Mouse (Mus musculus): Measurements from ENCODE around the gene Sacm1l. TPM values are rescaled to one million over a fixed set of nuclear protein-coding genes. Genes with fewer than 3 reads are reported as not detected.

Sacm1l gene
- total and polyA plus RNA-seq, 2 experiments from 2014 or later = 33.1 to 45.1 TPM

DNA sequence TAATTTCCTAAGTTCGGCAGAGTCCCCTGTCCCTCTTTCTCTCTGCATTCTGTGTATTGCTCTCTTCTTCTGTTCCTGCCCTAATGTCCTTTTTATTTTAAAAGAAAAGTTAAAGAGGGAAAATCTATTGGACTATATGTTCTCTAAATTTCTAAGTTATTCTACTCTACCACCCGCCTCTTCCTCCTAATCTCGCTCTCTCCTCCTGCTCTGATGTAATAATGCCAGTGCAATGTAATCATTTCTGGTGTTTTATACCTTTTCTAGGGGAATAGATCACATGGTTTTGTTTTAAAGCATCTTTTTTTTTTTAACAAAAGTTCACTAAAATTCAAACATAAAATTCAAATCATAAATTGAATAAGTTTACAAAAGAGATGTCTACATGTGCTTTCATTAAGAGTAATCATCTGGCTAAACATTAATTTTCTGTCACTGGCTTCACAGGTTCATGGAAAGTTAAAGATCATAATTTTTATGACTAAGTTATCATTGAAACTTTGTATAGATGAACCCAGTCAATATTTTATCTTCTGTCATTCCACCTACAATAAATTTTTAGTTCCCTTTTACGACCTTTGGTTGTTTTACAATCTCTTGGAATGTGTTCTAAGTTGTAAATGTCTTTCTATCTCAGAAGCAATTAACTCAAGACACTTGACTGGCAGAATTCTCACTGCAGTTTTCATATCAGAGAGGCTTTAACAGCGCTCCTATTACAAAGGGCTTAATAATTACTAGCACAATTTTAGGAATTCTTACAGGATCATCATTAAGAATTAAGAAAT lies 90.9 kb downstream of the Sacm1l start:
- Histone ChIP-seq H3K9ac (no peak overlapping the region), H3K36me3 (ENCODE audit: insufficient read depth) (no peaks in the 10 kb centered on the region), H3K27me3 (ENCODE audit: insufficient read depth, low read length) (no peaks in the 10 kb centered on the region), H3K4me3 (ENCODE audit: low read depth, low read length) (no peak overlapping the region), H3K4me1 (ENCODE audit: insufficient read depth) (no peaks in the 10 kb centered on the region), H3K4me2 (ENCODE audit: low read depth) (no peak overlapping the region), H3K27ac (ENCODE audit: low read depth, low read length) (no peak overlapping the region), H3K9me3 (ENCODE audit: low read length) (no peaks in the 10 kb centered on the region)
- WGBS = 88% methylated on average over 5 of the region's 5 CpGs
- TF ChIP-seq CTCF (IDR thresholded peaks at IDR 0.05; ENCODE audit: low read depth) = no peak
- ATAC-seq = no peak
- DNase-seq = no peak

DNA sequence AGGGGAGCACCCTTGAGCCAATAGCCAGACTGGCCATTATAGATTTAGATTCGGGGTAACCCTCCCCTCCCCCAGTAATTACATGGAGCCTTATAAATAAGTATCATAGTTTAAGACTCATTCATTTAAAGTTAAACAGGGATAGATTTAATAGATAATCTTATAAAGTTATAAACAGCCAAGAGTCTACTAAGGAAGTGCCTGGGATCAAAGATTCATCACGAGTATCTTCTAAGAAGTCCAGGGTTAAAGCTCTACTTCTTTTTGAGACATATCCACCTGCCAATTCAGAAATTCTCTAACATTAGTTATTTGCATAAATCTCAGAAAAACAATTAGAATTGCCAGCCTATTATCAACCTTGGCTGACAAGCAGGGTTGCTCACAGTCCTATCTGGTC lies 95.2 kb downstream of the Sacm1l start:
- no peak overlapping the region for H3K9ac ChIP-seq
- H3K27me3 ChIP-seq (ENCODE audit: insufficient read depth, low read length) = no peaks in the 10 kb centered on the region
- H3K4me3 ChIP-seq (ENCODE audit: low read depth, low read length) = no peak overlapping the region
- TF ChIP-seq CTCF (IDR thresholded peaks at IDR 0.05; ENCODE audit: low read depth) = no peak
- H3K4me1 ChIP-seq (ENCODE audit: insufficient read depth) = no peaks in the 10 kb centered on the region
- no peak overlapping the region for H3K4me2 ChIP-seq (ENCODE audit: low read depth)
- ATAC-seq (no peak), DNase-seq (no peak)
- H3K9me3 ChIP-seq (ENCODE audit: low read length) = no peaks in the 10 kb centered on the region
- no peak overlapping the region for H3K27ac ChIP-seq (ENCODE audit: low read depth, low read length)
- H3K36me3 ChIP-seq (ENCODE audit: insufficient read depth) = no peaks in the 10 kb centered on the region
- WGBS = 90% methylated on average over 2 of the region's 2 CpGs

DNA sequence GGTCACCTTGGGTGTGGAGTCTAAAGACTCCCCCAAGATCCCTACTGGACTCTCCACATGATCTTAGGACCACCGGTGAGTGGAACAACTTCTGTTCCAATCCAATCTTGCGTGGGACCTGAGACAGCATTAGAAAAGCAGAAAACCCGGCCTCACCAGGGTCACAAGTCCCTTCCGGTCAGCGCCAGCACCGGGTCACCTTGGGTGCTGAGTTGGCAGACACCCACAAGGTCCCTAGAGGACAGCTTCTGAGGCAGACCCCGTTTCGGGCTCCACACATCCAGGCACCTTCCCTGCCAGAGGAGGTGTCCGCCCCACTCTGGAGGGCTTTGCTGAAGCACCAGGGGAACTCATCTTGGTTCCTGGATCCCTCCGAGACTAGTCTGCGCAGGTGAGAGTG lies 96.3 kb downstream of the Sacm1l start:
- no peaks in the 10 kb centered on the region for H3K27me3 ChIP-seq (ENCODE audit: insufficient read depth, low read length)
- no peak overlapping the region for H3K27ac ChIP-seq (ENCODE audit: low read depth, low read length)
- H3K9ac ChIP-seq = no peak overlapping the region
- H3K9me3 ChIP-seq (ENCODE audit: low read length) = no peaks in the 10 kb centered on the region
- no peaks in the 10 kb centered on the region for H3K4me1 ChIP-seq (ENCODE audit: insufficient read depth)
- no peak for TF ChIP-seq CTCF (IDR thresholded peaks at IDR 0.05; ENCODE audit: low read depth)
- no peaks in the 10 kb centered on the region for H3K36me3 ChIP-seq (ENCODE audit: insufficient read depth)
- DNase-seq = no peak
- H3K4me3 ChIP-seq (ENCODE audit: low read depth, low read length) = no peak overlapping the region
- no peak overlapping the region for H3K4me2 ChIP-seq (ENCODE audit: low read depth)
- no peak for ATAC-seq
- WGBS = 93% methylated on average over 11 of the region's 11 CpGs

DNA sequence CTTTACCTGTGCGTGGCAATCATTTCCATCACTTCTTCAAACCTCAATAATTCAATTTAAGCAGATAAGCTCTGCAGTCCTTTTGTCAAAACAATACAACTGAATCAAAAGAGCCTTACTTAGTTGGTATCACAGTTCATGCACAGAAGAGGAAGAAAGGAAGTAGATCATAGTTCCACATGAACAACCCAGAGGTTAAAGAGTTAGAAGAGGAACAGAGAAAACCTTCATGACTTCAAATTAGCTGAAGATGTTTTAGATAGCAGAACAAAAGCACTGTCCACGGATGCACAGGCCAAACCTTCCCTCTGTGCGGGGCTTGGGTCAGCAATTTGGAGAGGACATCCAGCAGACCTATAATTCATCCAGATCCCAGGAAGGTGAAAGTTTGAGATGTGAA lies 102.1 kb downstream of the Sacm1l start:
- DNase-seq = no peak
- Histone ChIP-seq H3K4me3 (ENCODE audit: low read depth, low read length) (no peak overlapping the region), H3K27ac (ENCODE audit: low read depth, low read length) (no peak overlapping the region), H3K4me2 (ENCODE audit: low read depth) (no peak overlapping the region), H3K36me3 (ENCODE audit: insufficient read depth) (no peaks in the 10 kb centered on the region), H3K4me1 (ENCODE audit: insufficient read depth) (no peaks in the 10 kb centered on the region), H3K9ac (no peak overlapping the region), H3K9me3 (ENCODE audit: low read length) (no peaks in the 10 kb centered on the region), H3K27me3 (ENCODE audit: insufficient read depth, low read length) (no peaks in the 10 kb centered on the region)
- no peak for ATAC-seq
- TF ChIP-seq CTCF (IDR thresholded peaks at IDR 0.05; ENCODE audit: low read depth) = no peak
- WGBS = 86% methylated on average over 3 of the region's 3 CpGs

DNA sequence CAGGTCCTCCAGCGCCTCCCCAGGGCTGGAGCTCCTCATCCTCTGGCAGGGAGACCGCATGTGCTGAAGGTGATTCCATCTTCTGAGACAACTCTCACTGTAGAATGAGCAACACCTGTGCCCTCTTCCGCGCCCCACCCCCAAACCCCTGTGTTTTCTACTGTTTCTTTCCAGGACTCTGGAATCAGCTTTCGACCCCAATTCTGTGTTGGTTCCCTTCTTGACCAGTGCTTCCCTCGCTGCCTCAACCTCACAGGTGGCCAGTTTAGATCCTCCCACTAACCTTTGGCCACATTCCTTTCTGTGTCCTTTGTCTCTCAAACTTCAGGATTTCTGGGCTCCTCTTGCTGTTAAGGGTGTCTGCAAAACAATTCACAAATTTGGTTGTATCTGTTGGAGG lies 102.7 kb downstream of the Sacm1l start, which contains the start of gene Slc6a20b:
TSS of gene Slc6a20b (minus strand) at position 285 of the 400 bp plus-strand sequence.
- no peaks in the 10 kb centered on the region for H3K36me3 ChIP-seq (ENCODE audit: insufficient read depth)
- no peaks in the 10 kb centered on the region for H3K9me3 ChIP-seq (ENCODE audit: low read length)
- DNase-seq = no peak
- H3K9ac ChIP-seq = no peak within 1 kb of the TSS
- H3K4me3 ChIP-seq (ENCODE audit: low read depth, low read length) = no peak within 1 kb of the TSS
- H3K27me3 ChIP-seq (ENCODE audit: insufficient read depth, low read length) = no peaks in the 10 kb centered on the region
- WGBS = 84% methylated on average over 6 of the region's 6 CpGs
- no peaks in the 10 kb centered on the region for H3K4me1 ChIP-seq (ENCODE audit: insufficient read depth)
- ATAC-seq = no peak
- no peak within 1 kb of the TSS for H3K27ac ChIP-seq (ENCODE audit: low read depth, low read length)
- no peak within 1 kb of the TSS for H3K4me2 ChIP-seq (ENCODE audit: low read depth)
- no peak for TF ChIP-seq CTCF (IDR thresholded peaks at IDR 0.05; ENCODE audit: low read depth)

DNA sequence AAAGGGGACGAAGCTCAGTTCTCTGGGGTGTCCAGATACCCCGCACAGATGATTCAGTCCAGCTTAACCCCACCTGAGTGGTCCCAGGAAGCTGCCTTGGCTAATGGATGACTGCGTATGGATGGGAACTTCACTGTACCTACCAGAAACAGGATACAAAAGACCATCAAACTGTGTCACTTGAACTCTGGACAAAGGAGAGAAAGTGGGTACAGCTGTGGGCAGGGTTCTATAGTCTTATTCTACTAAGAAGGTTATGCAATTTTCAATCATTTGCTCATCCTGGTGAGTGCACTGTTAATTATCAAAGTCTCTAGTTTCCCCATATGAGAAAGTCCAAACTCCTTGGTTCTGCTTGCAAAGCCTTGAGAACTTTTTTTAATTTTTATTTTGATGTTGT lies 103.4 kb downstream of the Sacm1l start:
- Histone ChIP-seq H3K4me1 (ENCODE audit: insufficient read depth) (no peaks in the 10 kb centered on the region), H3K4me2 (ENCODE audit: low read depth) (no peak overlapping the region), H3K9ac (no peak overlapping the region), H3K4me3 (ENCODE audit: low read depth, low read length) (no peak overlapping the region), H3K9me3 (ENCODE audit: low read length) (no peaks in the 10 kb centered on the region), H3K27me3 (ENCODE audit: insufficient read depth, low read length) (no peaks in the 10 kb centered on the region), H3K27ac (ENCODE audit: low read depth, low read length) (no peak overlapping the region), H3K36me3 (ENCODE audit: insufficient read depth) (no peaks in the 10 kb centered on the region)
- ATAC-seq (no peak), DNase-seq (no peak)
- TF ChIP-seq CTCF (IDR thresholded peaks at IDR 0.05; ENCODE audit: low read depth) = no peak
- 87% methylated on average over 3 of the region's 3 CpGs for WGBS

DNA sequence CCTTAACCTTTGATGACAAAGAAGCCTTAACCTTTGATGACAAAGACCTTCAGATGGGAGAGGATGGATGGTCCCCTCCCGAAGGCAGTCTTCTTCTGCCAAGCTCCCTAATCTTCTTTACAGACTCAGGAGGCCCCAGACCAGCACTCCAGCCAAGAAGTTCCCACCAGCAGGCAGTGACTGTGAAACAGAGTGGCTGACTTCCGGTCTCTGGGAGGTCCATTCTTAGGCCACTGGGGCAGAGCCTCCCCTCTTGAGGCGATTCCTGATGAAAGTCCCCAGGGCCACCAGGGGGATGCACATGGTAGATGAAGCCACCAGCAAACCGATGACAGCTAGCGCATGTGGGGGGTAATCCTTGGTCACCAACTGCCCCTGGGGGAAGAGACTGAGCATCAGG lies 107.2 kb downstream of the Sacm1l start:
- no peak overlapping the region for H3K9ac ChIP-seq
- H3K27me3 ChIP-seq (ENCODE audit: insufficient read depth, low read length) = no peaks in the 10 kb centered on the region
- no peaks in the 10 kb centered on the region for H3K36me3 ChIP-seq (ENCODE audit: insufficient read depth)
- ATAC-seq (no peak), DNase-seq (no peak)
- no peak overlapping the region for H3K4me3 ChIP-seq (ENCODE audit: low read depth, low read length)
- WGBS = 64% methylated on average over 5 of the region's 5 CpGs
- H3K27ac ChIP-seq (ENCODE audit: low read depth, low read length) = no peak overlapping the region
- no peaks in the 10 kb centered on the region for H3K9me3 ChIP-seq (ENCODE audit: low read length)
- no peak for TF ChIP-seq CTCF (IDR thresholded peaks at IDR 0.05; ENCODE audit: low read depth)
- no peaks in the 10 kb centered on the region for H3K4me1 ChIP-seq (ENCODE audit: insufficient read depth)
- no peak overlapping the region for H3K4me2 ChIP-seq (ENCODE audit: low read depth)
